Mouse (Mus musculus): ENCODE results near the gene Tmem150c.

- no peak for TF ChIP-seq GATA1 (IDR thresholded peaks at IDR 0.05; ENCODE audit: borderline replicate concordance, low read length)
- no peak for TF ChIP-seq CTCF (IDR thresholded peaks at IDR 0.05; ENCODE audit: low read depth, low read length)
Measured at GRCm38 (mm10) chr5:100109543-100110282, 49.9 kb downstream of the Tmem150c start.

Measured in G1E (cell line).